ENCODE assay signal across 9 mouse cellular contexts in genomic region chr11:96768240-96768639, GRCm38 (mm10). TPM values are rescaled to one million over a fixed set of nuclear protein-coding genes. Genes with fewer than 3 reads are reported as not detected.
DNase-seq lines count a peak whose midpoint lies in the region; ATAC-seq lines count a peak whose summit lies in the region.
"Had no signal": no experiment of that assay in that cellular context is flagged by ENCODE, and none has a peak within 500 bp of the region (broad histone marks: within the 10 kb centered on the region; RNA-seq: fewer than 3 reads in every experiment).

No protein-coding gene starts in this region.

- H3K27me3 ChIP-seq in kidney, embryonic 15.5 days = no peaks in the 10 kb centered on the region
- H3K27me3 ChIP-seq in forebrain, embryonic 11.5 days (ENCODE audit: control insufficient read depth, insufficient read depth, low read length) = no peaks in the 10 kb centered on the region
- H3K27me3 ChIP-seq in neural tube, embryonic 13.5 days = no peaks in the 10 kb centered on the region
- H3K27me3 ChIP-seq: liver, embryonic 13.5 days had no signal

- peaks cover 28% of the 10 kb centered on the region for H3K4me1 ChIP-seq in kidney, embryonic 15.5 days
- H3K4me1 ChIP-seq in forebrain, embryonic 11.5 days (replicated peaks; ENCODE audit: control insufficient read depth, insufficient read depth, low read length) = peaks cover 23% of the 10 kb centered on the region; the same call in 1 of the 2 replicates
- H3K4me1 ChIP-seq in neural tube, embryonic 13.5 days (replicated peaks) = peaks cover 60% of the 10 kb centered on the region

- peaks cover 62% of the 10 kb centered on the region for H3K36me3 ChIP-seq in kidney, embryonic 15.5 days
- peaks cover 5% of the 10 kb centered on the region; the same call in 1 of the 2 replicates for H3K36me3 ChIP-seq in forebrain, embryonic 11.5 days (ENCODE audit: control insufficient read depth, insufficient read depth, low read length)
- peaks cover 61% of the 10 kb centered on the region for H3K36me3 ChIP-seq in neural tube, embryonic 13.5 days

- H3K9me3 ChIP-seq in kidney, embryonic 15.5 days (replicated peaks) = no peaks in the 10 kb centered on the region
- H3K9me3 ChIP-seq in forebrain, embryonic 11.5 days (ENCODE audit: control insufficient read depth, low read length) = no peaks in the 10 kb centered on the region
- H3K9me3 ChIP-seq in neural tube, embryonic 13.5 days = no peaks in the 10 kb centered on the region
- H3K9me3 ChIP-seq: liver, embryonic 13.5 days had no signal

- WGBS in kidney, embryonic 15.5 days = 49% methylated on average over 9 of the region's 9 CpGs
- 65% methylated on average over 9 of the region's 9 CpGs for WGBS in forebrain, embryonic 11.5 days
- WGBS in neural tube, embryonic 13.5 days = 53% methylated on average over 9 of the region's 9 CpGs

- no peak overlapping the region for H3K4me3 ChIP-seq in kidney, embryonic 15.5 days (replicated peaks)
- H3K4me3 ChIP-seq in forebrain, embryonic 11.5 days (ENCODE audit: low read depth, low read length) = no peak overlapping the region
- no peak overlapping the region for H3K4me3 ChIP-seq in neural tube, embryonic 13.5 days
- H3K4me3 ChIP-seq: liver, embryonic 13.5 days had no signal

- H3K27ac ChIP-seq in kidney, embryonic 15.5 days = peak overlapping the region; percentile 68
- H3K27ac ChIP-seq in forebrain, embryonic 11.5 days (ENCODE audit: low read depth, low read length) = peak overlapping the region; percentile 81
- peak overlapping the region; percentile 92 for H3K27ac ChIP-seq in neural tube, embryonic 13.5 days (replicated peaks)
- H3K27ac ChIP-seq: liver, embryonic 13.5 days had no signal

- H3K9ac ChIP-seq in kidney, embryonic 15.5 days = no peak overlapping the region
- H3K9ac ChIP-seq in forebrain, embryonic 11.5 days (ENCODE audit: low read length) = peak overlapping the region; percentile 16
- H3K9ac ChIP-seq in neural tube, embryonic 13.5 days = peak overlapping the region; percentile 56
- H3K9ac ChIP-seq: liver, embryonic 13.5 days had no signal

- H3K4me2 ChIP-seq in kidney, embryonic 15.5 days = no peak overlapping the region
- H3K4me2 ChIP-seq in forebrain, embryonic 11.5 days (ENCODE audit: low read depth, low read length, severe bottlenecking) = no peak overlapping the region
- H3K4me2 ChIP-seq in neural tube, embryonic 13.5 days = peak overlapping the region; percentile 14; the same call in 1 of the 2 replicates
- H3K4me2 ChIP-seq: liver, embryonic 13.5 days had no signal

- no peak for ATAC-seq in kidney, embryonic 15.5 days (replicated peaks; ENCODE audit: low FRiP score)
- no peak for ATAC-seq in forebrain, embryonic 11.5 days (replicated peaks; ENCODE audit: low FRiP score)
- ATAC-seq in neural tube, embryonic 13.5 days (ENCODE audit: low read depth) = no peak

- DNase-seq in kidney, adult 11 months = no peak
- DNase-seq in forebrain, embryonic 11.5 days (ENCODE audit: low spot score) = no peak
- peak; percentile 78 to 82 for DNase-seq in lung, adult 18-20 months
- no peak for DNase-seq in gastrocnemius, postnatal 10 days
- no peak for DNase-seq in heart, adult 11 months
- no peak for DNase-seq in right cerebral cortex, postnatal 36 days (ENCODE audit: low spot score in 2 of 2)
- DNase-seq: liver, embryonic 13.5 days had no signal

RNA-seq across cellular contexts. Expression of gene Snx11, which starts 9.1 kb away (rescaled TPM):
- 19.2 and 20.4 TPM in 2 replicates for polyA plus RNA-seq in kidney, embryonic 15.5 days (2015; fragmentation: Nextera tagmentation; extraction: Ambion mirVana)
- polyA plus RNA-seq in forebrain, embryonic 11.5 days (2014; fragmentation: Nextera tagmentation; extraction: Ambion mirVana) = 17.5 and 26.9 TPM in 2 replicates
- polyA plus RNA-seq in neural tube, embryonic 13.5 days (2015; fragmentation: Nextera tagmentation; extraction: Ambion mirVana) = 78.0 and 84.2 TPM in 2 replicates
- total RNA-seq in gastrocnemius, postnatal 10 days (2021) = 10 to 100 TPM; 10.5 to 11.6 TPM

RNA-seq across cellular contexts. Expression of gene Cbx1, which starts 20.7 kb away (rescaled TPM):
- 136 and 154 TPM in 2 replicates for polyA plus RNA-seq in kidney, embryonic 15.5 days (2015; fragmentation: Nextera tagmentation; extraction: Ambion mirVana)
- 140 and 150 TPM in 2 replicates for polyA plus RNA-seq in forebrain, embryonic 11.5 days (2014; fragmentation: Nextera tagmentation; extraction: Ambion mirVana)
- polyA plus RNA-seq in neural tube, embryonic 13.5 days (2015; fragmentation: Nextera tagmentation; extraction: Ambion mirVana) = 91.6 and 95.1 TPM in 2 replicates
- total RNA-seq in gastrocnemius, postnatal 10 days (2021) = 10 to 100 TPM; 45.4 to 58.1 TPM

Comparison
In these comparisons a context has a peak if more than half of its experiments do, and no peak if none do; other contexts are left out.
1. DNase-seq: peak in lung, adult 18-20 months (2 of 2); none in kidney, adult 11 months (single experiment), forebrain, embryonic 11.5 days (single experiment), gastrocnemius, postnatal 10 days (single experiment), heart, adult 11 months (single experiment) and right cerebral cortex, postnatal 36 days (0 of 2).
2. Peak in every context shown above with its lines, with median percentiles within 50 percentile points of each other: H3K27ac ChIP-seq.